Mouse (Mus musculus) lung, postnatal 4 days (tissue): Measurements from ENCODE around the gene Zfyve27.

ENCODE experiments used
- DNase-seq, 2 experiments: peaks; one replicate each; pipeline ENCODE4 v3.0.0; 2021

Gene Zfyve27

DNA sequence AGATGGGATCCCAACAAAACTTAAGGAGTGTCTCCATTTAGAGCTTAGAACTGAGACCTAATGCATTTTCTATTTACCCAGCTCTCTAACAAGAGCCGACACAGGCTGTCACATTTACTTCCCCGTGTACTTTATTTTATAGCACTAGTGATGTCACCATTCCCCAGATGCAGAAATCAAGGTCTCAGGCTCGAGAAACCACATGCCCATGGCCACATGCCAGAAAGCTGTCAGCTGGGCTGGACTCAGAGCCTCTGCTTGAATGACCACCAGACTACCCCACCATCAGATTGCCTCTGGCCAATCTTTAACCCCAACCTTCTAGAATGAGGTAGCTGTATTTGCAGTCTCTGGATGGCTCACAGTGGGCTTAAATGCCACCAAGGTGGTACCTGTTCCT is 79.7 kb downstream of the Zfyve27 start:
- no peak for DNase-seq
